Mouse (Mus musculus): ENCODE results near the gene Epas1.

Gene Epas1

GRCm38 (mm10) chr17:86787805-86788204, 34.3 kb downstream of the Epas1 start:
- DNase-seq (ENCODE audit: low spot score in 2 of 2), result no peak

- no peak for DNase-seq (ENCODE audit: low spot score in 2 of 2)
These were observed 34.8 kb downstream of the Epas1 start for GRCm38 (mm10) chr17:86788316-86788715.

GRCm38 (mm10) chr17:86791925-86792324, 38.4 kb downstream of the Epas1 start:
- DNase-seq (ENCODE audit: low spot score in 2 of 2), result no peak

- no peak for DNase-seq (ENCODE audit: low spot score in 2 of 2)
These were observed 42.3 kb downstream of the Epas1 start for GRCm38 (mm10) chr17:86795773-86796172.

GRCm38 (mm10) chr17:86797031-86797430, 43.5 kb downstream of the Epas1 start:
- DNase-seq (ENCODE audit: low spot score in 2 of 2), result no peak

- DNase-seq (ENCODE audit: low spot score in 2 of 2), result no peak
These were observed 45.0 kb downstream of the Epas1 start for GRCm38 (mm10) chr17:86798460-86798859.

- no peak for DNase-seq (ENCODE audit: low spot score in 2 of 2)
These were observed 45.5 kb downstream of the Epas1 start for GRCm38 (mm10) chr17:86798951-86799350.

GRCm38 (mm10) chr17:86800535-86800934, 47.0 kb downstream of the Epas1 start:
- DNase-seq (ENCODE audit: low spot score in 2 of 2), result no peak

- DNase-seq (ENCODE audit: low spot score in 2 of 2), result peak; percentile 16 to 33
These were observed 47.8 kb downstream of the Epas1 start for GRCm38 (mm10) chr17:86801213-86801815.

GRCm38 (mm10) chr17:86801876-86802275, 48.4 kb downstream of the Epas1 start:
- peak; percentile 80 to 91 for DNase-seq (ENCODE audit: low spot score in 2 of 2)

GRCm38 (mm10) chr17:86802351-86802985, 49.0 kb downstream of the Epas1 start:
- DNase-seq (ENCODE audit: low spot score in 2 of 2), result peak; percentile 19 to 25

- no peak for DNase-seq (ENCODE audit: low spot score in 2 of 2)
These were observed 49.6 kb downstream of the Epas1 start for GRCm38 (mm10) chr17:86803147-86803546.

GRCm38 (mm10) chr17:86803653-86804052, 50.2 kb downstream of the Epas1 start:
- no peak for DNase-seq (ENCODE audit: low spot score in 2 of 2)

GRCm38 (mm10) chr17:86812029-86812428, 58.5 kb downstream of the Epas1 start:
- no peak for DNase-seq (ENCODE audit: low spot score in 2 of 2)

GRCm38 (mm10) chr17:86814320-86814719, 60.8 kb downstream of the Epas1 start:
- no peak for DNase-seq (ENCODE audit: low spot score in 2 of 2)

- DNase-seq (ENCODE audit: low spot score in 2 of 2), result no peak
These were observed 61.7 kb downstream of the Epas1 start for GRCm38 (mm10) chr17:86815016-86815865.

GRCm38 (mm10) chr17:86822017-86822737, 68.7 kb downstream of the Epas1 start:
- DNase-seq (ENCODE audit: low spot score in 2 of 2), result no peak

- DNase-seq (ENCODE audit: low spot score in 2 of 2), result no peak
These were observed 71.1 kb downstream of the Epas1 start for GRCm38 (mm10) chr17:86824502-86825162.

- no peak for DNase-seq (ENCODE audit: low spot score in 2 of 2)
These were observed 71.8 kb downstream of the Epas1 start for GRCm38 (mm10) chr17:86825163-86825902.

- DNase-seq (ENCODE audit: low spot score in 2 of 2), result no peak
These were observed 72.9 kb downstream of the Epas1 start for GRCm38 (mm10) chr17:86826376-86826775.

All from thymus, postnatal 10 days (tissue).